Mouse (Mus musculus) neural tube, embryonic 12.5 days (tissue): ENCODE data around the gene Klf3. TPM values are rescaled to one million over a fixed set of nuclear protein-coding genes. Genes with fewer than 3 reads are reported as not detected.

ENCODE experiments used
- ATAC-seq: fragments of 200-750 bp; cut with Nextera tagmentation; 2 replicates; pipeline ENCODE4 v1.8.0; 2017; ENCODE audit warnings: low read depth, mild to moderate bottlenecking, moderate TSS enrichment, moderate library complexity; ENCODE audit not compliant: low FRiP score
- H3K27ac ChIP-seq: fragments of 300-500 bp; sonication (generic); 2 replicates; pipeline ENCODE4 v1.5.1; 2016
- H3K27me3 ChIP-seq: fragments of 300-500 bp; sonication (generic); replicated peaks from 2 replicates; pipeline ENCODE4 v1.6.1; 2016; ENCODE audit warnings: mild to moderate bottlenecking
- H3K36me3 ChIP-seq: fragments of 300-500 bp; sonication (generic); 2 replicates; pipeline ENCODE4 v1.6.1; 2016; ENCODE audit warnings: mild to moderate bottlenecking
- H3K4me1 ChIP-seq: fragments of 300-500 bp; sonication (generic); 2 replicates; pipeline ENCODE4 v1.6.1; 2016
- H3K4me2 ChIP-seq: fragments of 300-500 bp; sonication (generic); replicated peaks from 2 replicates; pipeline ENCODE4 v1.6.1; 2016; ENCODE audit warnings: mild to moderate bottlenecking
- H3K4me3 ChIP-seq: fragments of 300-500 bp; sonication (generic); 2 replicates; pipeline ENCODE4 v1.5.1; 2016
- H3K9ac ChIP-seq: fragments of 300-500 bp; sonication (generic); 2 replicates; pipeline ENCODE4 v1.6.1; 2016; ENCODE audit warnings: mild to moderate bottlenecking
- H3K9me3 ChIP-seq: fragments of 300-500 bp; sonication (generic); 2 replicates; pipeline ENCODE4 v1.6.1; 2016; ENCODE audit warnings: mild to moderate bottlenecking
- WGBS: fragments of 180-500 bp; shearing (Covaris S2); methylation state at CpG from one replicate; pipeline ENCODE4 v1.1.7; 2016; 5-methylcytosine and 5-hydroxymethylcytosine counted together
- polyA plus RNA-seq: library from polyadenylated mRNA; unstranded; fragments of >200 nt; fragmentation: Nextera tagmentation; extraction: Ambion mirVana; gene quantifications from 2 replicates; pipeline ENCODE4 v1.2.1, GENCODE M21; 2016

Klf3 gene
- polyA plus RNA-seq, 1 experiment from 2014 or later, result 27.7 TPM

DNA sequence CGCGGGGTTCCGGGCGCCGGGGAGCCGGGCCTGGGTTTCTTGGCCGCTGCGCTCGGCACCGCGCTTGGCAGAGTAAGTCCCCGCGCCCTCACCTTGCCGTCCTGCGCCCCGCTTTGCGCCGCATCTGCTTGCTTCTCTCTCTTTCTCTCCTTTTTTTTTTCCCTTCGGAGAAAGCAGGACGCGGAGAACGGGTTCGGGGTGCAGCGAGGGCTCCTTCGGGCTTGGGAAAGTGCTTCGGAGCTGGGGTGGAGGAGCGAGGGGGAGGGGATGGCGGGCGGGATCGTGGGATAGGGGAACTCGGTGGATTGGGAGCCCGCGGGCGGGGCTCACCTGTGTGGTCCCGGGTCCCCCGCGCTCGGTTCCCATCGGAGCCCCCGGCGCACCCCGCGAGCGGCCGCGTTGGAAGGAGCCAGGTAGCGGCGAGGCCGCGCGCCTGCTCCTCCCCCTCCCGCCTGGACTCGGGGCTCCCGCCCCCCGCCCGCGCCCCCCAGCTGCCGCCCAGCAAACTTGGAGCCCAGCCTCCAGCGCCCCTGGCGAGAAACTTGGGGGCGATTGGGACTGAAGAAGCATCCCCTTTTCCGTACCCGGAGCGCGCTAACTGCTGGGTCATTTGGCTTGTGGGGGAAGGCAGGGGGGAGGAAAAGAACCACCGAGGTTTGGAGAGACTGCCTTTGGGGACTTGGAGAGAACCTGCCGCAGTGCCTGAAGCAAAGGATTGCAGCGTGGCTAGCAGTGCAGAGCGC is 703 bp downstream of the Klf3 start:
- Histone ChIP-seq H3K9me3 (0 out of 2 replicates have a peak, but pooled peaks cover 5% of the 10 kb centered on the region), H3K9ac (peak overlapping the region; percentile 89), H3K4me1 (peaks cover 28% of the 10 kb centered on the region), H3K27me3 (no peaks in the 10 kb centered on the region), H3K36me3 (no peaks in the 10 kb centered on the region), H3K4me2 (peak overlapping the region; percentile 83), H3K27ac (peak overlapping the region; percentile 74), H3K4me3 (peak overlapping the region; percentile 78)
- ATAC-seq, result no peak; the same call in 1 of the 2 replicates
- under 1% methylated on average over 69 of the region's 69 CpGs for WGBS

GRCm38 (mm10) chr5:64805131-64805872 is 2.1 kb downstream of the Klf3 start:
- Histone ChIP-seq H3K27me3 (no peaks in the 10 kb centered on the region), H3K9me3 (0 out of 2 replicates have a peak, but pooled peaks cover 2% of the 10 kb centered on the region), H3K36me3 (no peaks in the 10 kb centered on the region), H3K9ac (peak overlapping the region; percentile 49), H3K4me1 (peaks cover 29% of the 10 kb centered on the region), H3K4me2 (peak overlapping the region; percentile 59), H3K4me3 (peak overlapping the region; percentile 20), H3K27ac (peak overlapping the region; percentile 57; the same call in 1 of the 2 replicates)
- WGBS, result 3% methylated on average over 7 of the region's 7 CpGs
- no peak for ATAC-seq

DNA sequence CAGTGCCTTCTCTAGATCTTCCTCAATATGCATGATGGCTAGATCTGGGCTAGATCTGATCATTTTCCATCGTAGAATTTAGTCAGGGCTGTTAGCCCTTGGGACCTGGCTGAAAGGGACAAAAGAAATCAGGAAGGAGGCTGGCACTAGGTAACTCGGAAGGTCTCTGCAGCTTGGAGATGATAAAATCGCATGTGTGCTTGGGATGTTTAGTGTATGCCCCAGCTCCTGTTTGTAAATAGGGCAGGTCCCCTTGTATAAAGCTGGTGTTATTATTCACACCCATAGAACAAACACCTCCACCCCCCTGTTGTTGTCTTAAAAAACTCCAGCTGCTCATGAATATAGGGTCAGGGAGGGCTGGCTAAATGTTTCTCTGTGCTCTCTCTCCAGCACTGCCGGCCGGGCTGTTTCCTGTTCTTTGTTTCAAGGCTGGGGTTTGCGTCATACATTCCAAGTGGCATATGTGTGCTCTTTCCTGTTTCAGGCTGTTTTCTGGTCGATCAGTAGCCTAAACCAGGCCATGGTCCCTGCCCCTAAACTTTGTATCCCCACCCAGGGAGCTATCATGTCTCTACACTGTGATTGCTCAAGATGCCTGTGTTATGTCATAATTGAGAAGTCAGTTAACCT is 2.8 kb downstream of the Klf3 start:
- ATAC-seq, result no peak
- no peaks in the 10 kb centered on the region for H3K36me3 ChIP-seq
- WGBS, result 1% methylated on average over 7 of the region's 7 CpGs
- peaks cover 35% of the 10 kb centered on the region for H3K4me1 ChIP-seq
- peak overlapping the region; percentile 5 for H3K4me3 ChIP-seq
- peak overlapping the region; percentile 49 for H3K9ac ChIP-seq
- H3K27me3 ChIP-seq, result no peaks in the 10 kb centered on the region
- H3K9me3 ChIP-seq, result no peaks in the 10 kb centered on the region
- H3K27ac ChIP-seq, result peak overlapping the region; percentile 57; the same call in 1 of the 2 replicates
- peak overlapping the region; percentile 59 for H3K4me2 ChIP-seq

DNA sequence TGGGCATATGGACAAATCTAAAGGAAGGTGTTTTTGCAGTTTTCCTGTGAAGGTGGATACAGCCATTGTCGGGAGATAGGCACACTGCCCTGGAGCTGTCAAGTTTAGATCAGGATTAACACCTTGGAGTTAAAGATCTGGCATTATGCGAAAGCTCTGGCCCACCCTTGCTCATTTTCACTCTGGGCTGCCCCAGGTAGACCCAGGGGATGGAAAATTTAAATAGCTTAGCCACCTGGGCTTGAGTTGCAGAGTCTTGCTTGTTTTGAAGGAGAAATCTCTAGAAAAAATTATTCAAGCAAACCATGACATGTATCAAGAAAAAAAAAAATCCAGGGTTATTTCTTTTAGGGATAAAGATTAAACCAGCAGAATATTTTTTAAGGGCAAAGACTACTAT is 3.4 kb downstream of the Klf3 start:
- WGBS, result 29% methylated on average over 2 of the region's 2 CpGs
- no peak for ATAC-seq
- H3K27ac ChIP-seq, result peak overlapping the region; percentile 0; the same call in 1 of the 2 replicates
- no peak overlapping the region for H3K4me3 ChIP-seq
- H3K9ac ChIP-seq, result peak overlapping the region; percentile 49; the same call in 1 of the 2 replicates
- H3K9me3 ChIP-seq, result no peaks in the 10 kb centered on the region
- H3K4me2 ChIP-seq, result peak overlapping the region; percentile 59
- peaks cover 42% of the 10 kb centered on the region for H3K4me1 ChIP-seq
- H3K27me3 ChIP-seq, result no peaks in the 10 kb centered on the region
- no peaks in the 10 kb centered on the region for H3K36me3 ChIP-seq

DNA sequence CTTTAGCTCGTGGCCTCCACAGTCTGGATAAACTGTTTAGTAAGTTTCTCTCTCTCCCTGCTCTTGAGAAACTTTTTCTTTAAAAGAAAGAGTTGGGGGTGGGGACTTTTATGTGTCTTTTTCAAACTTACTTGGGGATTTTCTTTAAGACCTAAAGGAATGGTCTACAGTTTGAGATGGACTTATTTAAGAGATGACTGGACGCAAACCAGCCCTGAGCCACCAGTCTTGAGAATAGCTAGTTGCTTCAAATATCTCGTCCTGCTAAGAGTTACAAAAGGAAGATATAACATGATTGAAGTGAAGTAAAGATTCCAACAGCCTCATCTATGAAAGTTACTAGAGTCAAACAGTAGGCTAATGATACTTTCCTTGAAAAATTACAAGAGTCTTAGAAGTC is 4.0 kb downstream of the Klf3 start:
- no peaks in the 10 kb centered on the region for H3K27me3 ChIP-seq
- WGBS, result 79% methylated on average over 3 of the region's 3 CpGs
- H3K4me2 ChIP-seq, result no peak overlapping the region
- H3K9ac ChIP-seq, result no peak overlapping the region
- no peak overlapping the region for H3K27ac ChIP-seq
- H3K4me1 ChIP-seq, result peaks cover 47% of the 10 kb centered on the region
- H3K36me3 ChIP-seq, result no peaks in the 10 kb centered on the region
- no peak overlapping the region for H3K4me3 ChIP-seq
- no peak for ATAC-seq
- no peaks in the 10 kb centered on the region for H3K9me3 ChIP-seq

- 65% methylated on average over 4 of the region's 4 CpGs for WGBS
- Histone ChIP-seq H3K9me3 (no peaks in the 10 kb centered on the region), H3K9ac (no peak overlapping the region), H3K27me3 (no peaks in the 10 kb centered on the region), H3K27ac (no peak overlapping the region), H3K4me1 (peaks cover 48% of the 10 kb centered on the region), H3K36me3 (no peaks in the 10 kb centered on the region), H3K4me3 (no peak overlapping the region), H3K4me2 (no peak overlapping the region)
- ATAC-seq, result no peak
Observed at GRCm38 (mm10) chr5:64807603-64808002, 4.4 kb downstream of the Klf3 start.

DNA sequence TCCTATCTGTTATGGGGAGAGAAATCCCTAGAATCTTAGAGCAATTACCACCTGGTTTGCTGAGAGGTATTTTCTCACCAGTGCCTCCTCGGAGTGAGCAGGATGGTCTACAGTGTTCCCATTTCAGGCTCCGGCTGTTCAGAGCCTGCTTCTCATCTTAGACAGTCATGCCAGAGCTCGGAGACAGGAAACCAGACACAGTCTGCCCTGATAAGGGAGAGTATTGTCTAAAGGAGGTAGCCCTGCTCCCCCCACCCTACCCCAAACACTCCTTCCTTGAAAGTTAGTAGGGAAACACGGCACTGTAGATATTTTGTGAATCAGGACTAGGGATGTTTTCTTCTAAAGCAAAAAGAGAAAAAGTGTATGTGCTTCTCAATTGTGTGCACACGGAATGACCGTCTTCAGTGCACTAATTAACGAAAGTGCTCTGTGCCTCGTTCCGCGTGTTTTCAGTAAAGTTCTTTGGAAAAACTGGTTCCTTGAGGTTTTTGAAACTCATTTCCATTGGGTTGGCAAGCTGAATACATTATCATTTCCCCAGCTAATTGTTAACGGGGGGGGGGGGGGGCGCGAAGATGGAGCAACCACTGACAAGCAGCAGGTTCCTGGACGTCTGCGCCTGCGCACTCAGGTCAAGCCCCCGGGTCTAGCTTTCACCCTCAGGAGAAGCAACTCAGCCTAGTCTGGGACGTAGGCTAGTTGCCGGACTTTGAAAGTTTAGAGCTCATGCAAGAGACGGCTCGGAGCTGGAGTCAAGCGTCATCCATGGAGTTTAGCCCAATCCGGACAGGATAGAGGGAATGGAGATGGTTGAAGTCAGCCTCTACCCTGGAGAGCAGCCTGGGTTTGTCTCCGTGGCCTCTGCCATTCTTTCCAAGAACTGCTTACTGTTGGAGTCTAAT is 5.2 kb downstream of the Klf3 start:
- Histone ChIP-seq H3K4me1 (peaks cover 51% of the 10 kb centered on the region), H3K27ac (no peak overlapping the region), H3K4me2 (peak overlapping the region; percentile 21; the same call in 1 of the 2 replicates), H3K9ac (no peak overlapping the region), H3K27me3 (no peaks in the 10 kb centered on the region), H3K4me3 (no peak overlapping the region), H3K9me3 (no peaks in the 10 kb centered on the region), H3K36me3 (no peaks in the 10 kb centered on the region)
- 70% methylated on average over 24 of the region's 24 CpGs for WGBS
- ATAC-seq, result no peak

DNA sequence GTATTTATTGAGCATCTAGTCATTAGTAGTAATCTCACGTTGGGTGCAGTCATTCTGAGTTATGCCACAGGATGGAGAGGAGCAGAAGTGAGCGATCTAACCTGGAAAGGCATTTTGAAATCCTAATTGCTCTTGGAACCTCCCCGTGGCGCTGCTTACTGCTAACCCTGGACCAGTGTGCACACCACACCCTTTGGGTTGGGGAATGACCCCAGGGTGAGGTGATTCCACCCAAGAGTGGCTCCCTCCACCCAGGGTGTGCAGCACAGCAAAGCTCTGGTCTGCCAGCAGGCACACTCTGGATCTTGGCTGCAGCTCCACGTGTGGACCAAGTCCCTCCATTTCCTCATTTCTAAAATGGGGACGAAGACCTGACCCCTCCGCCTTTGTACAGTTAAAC is 6.1 kb downstream of the Klf3 start:
- Histone ChIP-seq H3K4me1 (peaks cover 51% of the 10 kb centered on the region), H3K4me2 (no peak overlapping the region), H3K9ac (no peak overlapping the region), H3K27ac (no peak overlapping the region), H3K9me3 (no peaks in the 10 kb centered on the region), H3K4me3 (no peak overlapping the region), H3K36me3 (no peaks in the 10 kb centered on the region), H3K27me3 (no peaks in the 10 kb centered on the region)
- 88% methylated on average over 7 of the region's 7 CpGs for WGBS
- ATAC-seq, result no peak

- no peaks in the 10 kb centered on the region for H3K27me3 ChIP-seq
- no peak overlapping the region for H3K4me3 ChIP-seq
- H3K27ac ChIP-seq, result no peak overlapping the region
- no peaks in the 10 kb centered on the region for H3K9me3 ChIP-seq
- no peak for ATAC-seq
- no peaks in the 10 kb centered on the region for H3K36me3 ChIP-seq
- H3K9ac ChIP-seq, result no peak overlapping the region
- no peak overlapping the region for H3K4me2 ChIP-seq
- peaks cover 50% of the 10 kb centered on the region for H3K4me1 ChIP-seq
- 91% methylated on average over 11 of the region's 11 CpGs for WGBS
Observed at GRCm38 (mm10) chr5:64809864-64810263, 6.7 kb downstream of the Klf3 start.

DNA sequence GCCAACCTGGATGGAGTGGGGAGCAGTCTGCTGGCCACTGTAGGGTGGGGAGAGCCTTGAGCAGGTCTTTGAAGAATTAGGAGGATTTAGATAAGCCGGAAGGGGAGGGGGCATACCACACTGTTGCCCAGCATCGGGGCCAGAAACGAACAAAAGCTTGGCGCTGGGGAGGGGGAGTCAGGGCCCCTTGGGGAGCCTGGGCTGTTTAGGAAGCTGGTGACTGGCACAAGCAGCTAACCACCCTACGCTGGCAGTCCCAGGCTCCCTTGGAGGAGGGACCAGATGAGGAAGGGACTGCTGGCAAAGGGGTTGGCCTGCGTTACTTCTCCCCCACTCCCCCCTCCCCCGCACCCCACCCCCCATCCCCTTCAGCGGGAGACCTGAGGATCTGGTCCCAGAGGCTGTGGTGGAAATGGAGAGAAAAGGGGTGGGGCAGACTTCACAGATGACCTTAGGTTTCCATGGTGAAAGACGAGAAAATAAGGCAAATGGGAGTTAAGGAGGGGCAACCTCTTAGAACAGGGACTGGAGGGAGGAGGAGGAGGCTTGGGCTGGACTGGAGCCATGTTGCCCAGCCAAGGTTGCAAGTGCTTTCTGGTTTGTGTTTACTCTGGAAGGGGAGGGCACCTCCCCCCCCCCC is 7.8 kb downstream of the Klf3 start:
- no peaks in the 10 kb centered on the region for H3K36me3 ChIP-seq
- no peak overlapping the region for H3K9ac ChIP-seq
- no peaks in the 10 kb centered on the region for H3K27me3 ChIP-seq
- H3K9me3 ChIP-seq, result no peaks in the 10 kb centered on the region
- no peak overlapping the region for H3K4me3 ChIP-seq
- peak; percentile 80 for ATAC-seq
- H3K4me2 ChIP-seq, result peak overlapping the region; percentile 28
- H3K27ac ChIP-seq, result no peak overlapping the region
- WGBS, result 2% methylated on average over 9 of the region's 9 CpGs
- peaks cover 39% of the 10 kb centered on the region for H3K4me1 ChIP-seq

DNA sequence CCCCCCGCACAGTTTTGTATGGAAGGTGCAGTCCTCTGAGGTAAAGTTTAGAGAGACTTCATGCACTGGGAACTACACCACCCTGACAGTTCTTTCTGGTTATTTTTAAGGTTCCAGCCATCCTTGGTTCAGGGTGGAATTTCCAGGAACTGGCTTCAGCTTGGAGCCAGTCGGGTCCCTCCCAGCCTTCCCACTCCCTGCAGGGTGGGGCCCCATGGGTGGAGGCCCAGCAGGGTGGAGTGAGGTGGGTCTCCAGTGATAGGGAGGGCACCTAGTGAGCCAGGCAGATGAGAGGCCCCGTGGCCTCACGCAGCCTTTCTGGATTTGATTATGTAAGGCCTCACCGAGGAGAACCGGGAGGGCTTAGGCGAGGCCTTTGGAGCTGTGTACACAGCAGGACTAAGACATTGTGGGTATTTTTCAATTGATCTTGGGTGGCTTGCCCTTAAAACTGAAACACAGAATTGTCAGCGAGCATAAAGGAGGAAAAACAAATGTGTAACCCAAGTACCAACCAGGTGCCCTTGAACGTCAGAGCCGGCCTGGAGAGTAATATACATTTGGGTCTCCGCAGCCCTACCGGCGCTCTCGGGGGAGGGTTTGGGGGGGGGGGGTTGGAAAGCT is 8.4 kb downstream of the Klf3 start:
- Histone ChIP-seq H3K27me3 (no peaks in the 10 kb centered on the region), H3K4me3 (no peak overlapping the region), H3K4me2 (peak overlapping the region; percentile 28), H3K4me1 (peaks cover 32% of the 10 kb centered on the region), H3K9me3 (no peaks in the 10 kb centered on the region), H3K27ac (no peak overlapping the region), H3K36me3 (no peaks in the 10 kb centered on the region), H3K9ac (0 out of 2 replicates have a peak overlapping the region, but pooled peaks have one; percentile 5)
- WGBS, result 4% methylated on average over 13 of the region's 14 CpGs
- peak; percentile 38 for ATAC-seq
